Mouse (Mus musculus) limb, embryonic 10.5 days (tissue): ENCODE data around the gene Tmem25. TPM values are rescaled to one million over a fixed set of nuclear protein-coding genes. Genes with fewer than 3 reads are reported as not detected.

Source experiments
- DNase-seq: peaks from one replicate; pipeline ENCODE4 v3.0.0-alpha.2; 2017; ENCODE audit warnings: low spot score
- H3K27ac ChIP-seq: fragments of 300-500 bp; sonication (generic); 2 replicates; pipeline ENCODE4 v1.5.1; 2016; ENCODE audit warnings: mild to moderate bottlenecking
- H3K27me3 ChIP-seq: fragments of 300-500 bp; sonication (generic); 2 replicates; pipeline ENCODE4 v1.6.1; 2016; ENCODE audit warnings: low read depth, mild to moderate bottlenecking; ENCODE audit not compliant: poor library complexity, severe bottlenecking
- H3K36me3 ChIP-seq: fragments of 300-500 bp; sonication (generic); 2 replicates; pipeline ENCODE4 v1.6.1; 2016; ENCODE audit warnings: mild to moderate bottlenecking, moderate library complexity
- H3K4me1 ChIP-seq: fragments of 300-500 bp; sonication (generic); 2 replicates; pipeline ENCODE4 v1.6.1; 2016
- H3K4me3 ChIP-seq: fragments of 300-500 bp; sonication (generic); 2 replicates; pipeline ENCODE4 v1.5.1; 2016; ENCODE audit warnings: mild to moderate bottlenecking, moderate library complexity
- H3K9me3 ChIP-seq: fragments of 300-500 bp; sonication (generic); replicated peaks from 2 replicates; pipeline ENCODE4 v1.6.1; 2016; ENCODE audit warnings: mild to moderate bottlenecking
- WGBS: fragments of 180-500 bp; shearing (Covaris S2); methylation state at CpG from one replicate; pipeline ENCODE4 v1.1.7; 2016; 5-methylcytosine and 5-hydroxymethylcytosine counted together
- polyA plus RNA-seq: library from polyadenylated mRNA; unstranded; fragments of >200 nt; fragmentation: Nextera tagmentation; extraction: Ambion mirVana; gene quantifications from 2 replicates; pipeline ENCODE4 v1.2.1, GENCODE M21; 2016

Gene Tmem25
- 1.3 and 1.9 TPM in 2 replicates for polyA plus RNA-seq

DNA sequence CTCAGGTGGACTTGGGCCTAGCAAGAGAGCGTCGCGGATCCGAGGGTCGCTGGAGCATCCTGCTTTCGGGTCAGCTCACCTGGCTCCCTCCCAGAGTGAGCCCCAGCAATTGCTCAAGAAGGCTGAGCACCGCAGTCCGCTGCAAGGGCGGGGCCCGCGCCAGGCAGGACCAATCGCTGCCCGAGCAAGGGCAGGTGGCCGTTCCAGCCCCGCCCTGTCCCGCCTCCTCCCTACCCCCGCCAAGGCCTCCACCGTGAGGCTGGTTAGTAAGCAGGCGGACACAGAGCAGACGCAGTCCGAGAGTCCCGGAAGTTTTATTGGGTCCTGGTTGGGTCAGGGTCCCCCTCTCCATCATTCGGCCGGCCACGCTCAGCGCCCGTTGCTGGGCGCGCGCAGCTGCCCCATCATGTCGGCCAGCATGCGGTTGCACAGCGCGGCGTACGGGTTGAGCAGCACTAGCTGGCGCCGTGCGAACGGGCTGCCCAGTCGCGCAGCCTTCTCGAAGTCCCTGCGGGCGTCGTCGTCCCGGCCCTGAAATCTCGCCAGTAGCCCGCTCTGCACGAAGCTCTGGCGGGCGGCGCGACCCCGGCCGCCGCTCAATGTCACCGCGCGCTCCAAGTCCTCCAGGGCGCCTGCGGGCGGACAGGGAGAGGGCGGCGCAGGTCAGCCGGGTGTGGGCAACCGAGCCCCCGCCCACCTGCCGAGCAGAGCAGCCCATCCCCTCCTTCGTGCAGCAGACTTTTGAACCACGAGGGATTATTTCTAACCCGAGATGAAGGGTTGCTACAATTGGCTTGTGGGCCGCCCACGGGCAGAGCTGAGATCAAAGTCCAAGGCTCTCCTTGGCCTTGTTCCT lies at the start of gene Tmem25:
Tmem25 (minus strand) TSS at position 206 of the 856 bp plus-strand sequence.
- no peaks in the 10 kb centered on the region for H3K36me3 ChIP-seq
- H3K27ac ChIP-seq, result peak within 1 kb of the TSS; percentile 83
- no peaks in the 10 kb centered on the region for H3K9me3 ChIP-seq
- H3K4me3 ChIP-seq, result peak within 1 kb of the TSS; percentile 76
- peaks cover 52% of the 10 kb centered on the region for H3K27me3 ChIP-seq
- DNase-seq, result peak; percentile 88
- under 1% methylated on average over 69 of the region's 75 CpGs for WGBS
- H3K4me1 ChIP-seq, result peaks cover 22% of the 10 kb centered on the region

GRCm38 (mm10) chr9:44847446-44847845 lies 48.3 kb upstream of the Tmem25 start:
- peaks cover 97% of the 10 kb centered on the region for H3K36me3 ChIP-seq
- whole genome bisulfite sequencing, result 96% methylated on average over 6 of the region's 6 CpGs
- no peaks in the 10 kb centered on the region for H3K4me1 ChIP-seq
- no peaks in the 10 kb centered on the region for H3K9me3 ChIP-seq
- H3K27me3 ChIP-seq, result no peaks in the 10 kb centered on the region
- H3K4me3 ChIP-seq, result no peak overlapping the region
- no peak for DNase-seq
- H3K27ac ChIP-seq, result no peak overlapping the region

- Histone ChIP-seq H3K9me3 (no peaks in the 10 kb centered on the region), H3K36me3 (peaks cover 98% of the 10 kb centered on the region), H3K4me1 (no peaks in the 10 kb centered on the region), H3K27ac (no peak overlapping the region), H3K27me3 (no peaks in the 10 kb centered on the region), H3K4me3 (no peak overlapping the region)
- WGBS, result 91% methylated on average over 10 of the region's 10 CpGs
- no peak for DNase-seq
These were observed 42.1 kb upstream of the Tmem25 start for GRCm38 (mm10) chr9:44841241-44841640.

DNA sequence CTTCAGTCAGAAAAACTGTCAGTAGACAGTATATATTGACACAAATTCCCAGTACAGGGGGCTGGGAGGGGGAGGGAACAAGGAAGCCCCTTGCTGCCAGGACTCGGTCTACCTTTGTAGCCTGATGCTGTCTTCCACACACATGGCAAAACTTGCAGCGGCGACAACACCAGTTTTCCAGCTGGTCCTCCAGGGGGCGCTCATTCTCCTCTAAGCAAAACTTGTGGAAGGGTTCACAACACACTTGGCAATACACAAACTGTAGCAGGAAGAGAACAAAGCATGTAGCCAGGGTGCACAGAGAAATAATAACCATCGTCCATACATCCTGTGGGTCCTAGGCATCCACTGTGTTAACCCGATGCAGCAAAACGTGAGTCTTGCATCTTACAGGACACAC lies 37.3 kb upstream of the Tmem25 start:
- H3K4me1 ChIP-seq, result no peaks in the 10 kb centered on the region
- H3K4me3 ChIP-seq, result no peak overlapping the region
- H3K9me3 ChIP-seq, result no peaks in the 10 kb centered on the region
- H3K36me3 ChIP-seq, result peaks cover 97% of the 10 kb centered on the region
- H3K27ac ChIP-seq, result no peak overlapping the region
- H3K27me3 ChIP-seq, result no peaks in the 10 kb centered on the region
- DNase-seq, result peak; percentile 84
- WGBS, result 61% methylated on average over 7 of the region's 7 CpGs

GRCm38 (mm10) chr9:44832356-44832755 lies 33.2 kb upstream of the Tmem25 start:
- peaks cover 99% of the 10 kb centered on the region for H3K36me3 ChIP-seq
- H3K27me3 ChIP-seq, result no peaks in the 10 kb centered on the region
- H3K4me1 ChIP-seq, result no peaks in the 10 kb centered on the region
- 96% methylated on average over 4 of the region's 4 CpGs for WGBS
- H3K27ac ChIP-seq, result no peak overlapping the region
- no peak for DNase-seq
- H3K4me3 ChIP-seq, result no peak overlapping the region
- H3K9me3 ChIP-seq, result no peaks in the 10 kb centered on the region

DNA sequence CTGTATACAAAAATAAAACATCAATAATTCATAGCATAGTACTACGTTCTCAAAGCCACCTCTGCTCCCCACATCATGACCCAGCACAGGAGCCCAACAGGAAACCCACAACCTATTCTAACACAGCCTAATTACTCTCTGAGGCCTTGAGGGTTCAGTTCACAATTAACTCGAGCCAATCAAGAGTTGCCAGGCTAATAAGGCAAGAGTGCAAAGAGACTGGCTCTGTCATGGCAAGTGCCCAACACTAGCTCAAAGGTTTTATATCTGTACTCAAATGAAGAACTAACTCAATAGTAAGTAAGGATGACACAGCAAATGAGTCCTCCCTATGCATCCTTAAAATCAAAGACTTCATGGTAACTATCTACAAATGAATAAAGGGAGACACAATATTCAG lies 31.4 kb upstream of the Tmem25 start:
- H3K36me3 ChIP-seq, result peaks cover 99% of the 10 kb centered on the region
- H3K4me1 ChIP-seq, result no peaks in the 10 kb centered on the region
- H3K4me3 ChIP-seq, result no peak overlapping the region
- no peak for DNase-seq
- H3K27ac ChIP-seq, result no peak overlapping the region
- H3K9me3 ChIP-seq, result no peaks in the 10 kb centered on the region
- no peaks in the 10 kb centered on the region for H3K27me3 ChIP-seq
- WGBS, result 88% methylated on average over 2 of the region's 2 CpGs

DNA sequence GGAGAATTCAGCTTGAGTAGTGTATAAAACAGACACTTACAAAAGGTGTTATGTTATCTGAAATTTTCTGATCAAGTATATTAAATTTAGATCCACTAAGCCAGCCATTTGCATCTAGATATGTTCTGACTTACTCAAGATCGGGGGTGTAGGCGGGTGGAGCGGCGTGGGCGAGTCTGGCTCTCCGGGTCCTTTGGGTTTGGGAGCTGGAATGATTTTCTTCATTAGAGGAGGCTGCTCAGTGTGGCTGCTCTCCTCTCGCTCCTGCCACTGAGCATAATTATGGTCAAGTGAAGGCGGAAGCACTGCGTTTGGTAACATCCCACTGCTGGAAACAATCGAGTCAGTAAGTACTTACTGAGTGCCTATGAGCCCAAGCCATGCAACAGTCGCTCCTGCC lies 29.8 kb upstream of the Tmem25 start:
- H3K4me3 ChIP-seq, result no peak overlapping the region
- H3K36me3 ChIP-seq, result peaks cover 99% of the 10 kb centered on the region
- H3K27ac ChIP-seq, result no peak overlapping the region
- no peaks in the 10 kb centered on the region for H3K4me1 ChIP-seq
- no peaks in the 10 kb centered on the region for H3K27me3 ChIP-seq
- H3K9me3 ChIP-seq, result no peaks in the 10 kb centered on the region
- no peak for DNase-seq
- WGBS, result 97% methylated on average over 11 of the region's 11 CpGs

GRCm38 (mm10) chr9:44826660-44827059 lies 27.6 kb upstream of the Tmem25 start:
- no peak for DNase-seq
- WGBS, result 71% methylated on average over 7 of the region's 7 CpGs
- H3K36me3 ChIP-seq, result peaks cover 99% of the 10 kb centered on the region
- no peaks in the 10 kb centered on the region for H3K27me3 ChIP-seq
- no peaks in the 10 kb centered on the region for H3K4me1 ChIP-seq
- no peak overlapping the region for H3K4me3 ChIP-seq
- no peaks in the 10 kb centered on the region for H3K9me3 ChIP-seq
- no peak overlapping the region for H3K27ac ChIP-seq

DNA sequence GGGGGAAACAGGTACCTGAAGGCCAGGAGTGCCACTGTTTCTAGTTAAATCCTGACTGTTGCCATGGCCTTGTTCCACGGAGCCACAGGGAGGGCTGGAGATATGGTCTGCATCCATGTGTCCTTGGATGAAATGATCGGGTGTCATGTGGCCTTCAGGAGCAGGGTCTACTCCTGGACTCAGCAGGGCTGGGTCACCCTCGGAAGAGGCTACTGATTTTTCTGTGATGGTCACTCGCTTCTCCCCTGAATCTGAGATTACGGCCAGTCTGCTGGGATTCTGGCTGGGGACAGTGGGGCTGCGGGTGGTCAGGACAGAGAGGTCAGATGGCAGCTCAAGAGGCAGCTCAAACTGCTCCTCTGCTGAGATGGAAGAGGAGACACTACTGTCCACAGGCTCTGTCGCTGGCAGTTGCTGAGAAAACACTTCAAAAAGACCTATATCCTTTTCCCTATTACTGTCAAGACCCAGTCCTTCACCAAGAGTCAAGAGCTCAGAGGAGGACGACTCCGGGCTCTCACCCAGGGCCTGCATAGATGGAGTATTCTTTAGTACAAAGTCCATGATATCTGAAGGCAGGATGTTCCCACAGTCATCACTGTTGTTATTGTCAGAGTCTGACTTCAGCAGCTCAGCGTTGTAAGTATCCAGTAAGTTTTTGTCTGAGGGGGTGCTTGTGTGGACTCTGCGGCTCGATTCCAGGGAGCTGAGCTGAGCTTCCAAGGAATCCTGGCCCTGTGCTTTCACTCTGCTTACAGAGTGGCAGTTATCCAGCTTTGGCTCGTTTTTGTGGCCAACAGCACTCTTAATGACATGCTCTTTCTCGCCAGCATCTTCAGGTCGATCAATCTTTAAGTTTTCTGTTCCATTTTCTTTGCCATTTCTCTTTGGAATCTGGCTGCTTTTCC lies 21.1 kb upstream of the Tmem25 start:
- Histone ChIP-seq H3K36me3 (peaks cover 100% of the 10 kb centered on the region), H3K4me1 (no peaks in the 10 kb centered on the region), H3K4me3 (no peak overlapping the region), H3K27me3 (no peaks in the 10 kb centered on the region), H3K27ac (no peak overlapping the region), H3K9me3 (no peaks in the 10 kb centered on the region)
- no peak for DNase-seq
- 94% methylated on average over 15 of the region's 15 CpGs for WGBS

DNA sequence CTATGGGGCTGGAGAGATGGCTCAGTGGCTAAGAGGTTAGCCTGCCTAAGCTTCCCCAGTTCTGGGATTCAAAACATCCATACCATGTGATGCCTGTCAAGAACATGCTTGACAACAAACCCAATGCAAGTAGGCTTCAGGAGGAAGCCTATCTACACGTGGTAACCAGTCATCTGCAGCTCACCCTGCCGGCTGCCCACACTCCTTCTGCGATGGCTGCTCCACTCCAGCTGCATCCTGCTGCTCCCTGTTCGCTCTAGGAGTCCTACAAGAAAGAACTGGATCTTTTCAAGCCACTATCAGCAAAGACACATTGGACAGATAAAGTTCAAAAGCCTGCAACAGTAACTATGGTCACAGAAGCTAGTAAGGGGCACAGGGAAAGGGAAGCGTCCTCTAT lies 18.4 kb upstream of the Tmem25 start:
- no peaks in the 10 kb centered on the region for H3K4me1 ChIP-seq
- 92% methylated on average over 5 of the region's 5 CpGs for WGBS
- DNase-seq, result no peak
- H3K27ac ChIP-seq, result no peak overlapping the region
- H3K9me3 ChIP-seq, result no peaks in the 10 kb centered on the region
- no peak overlapping the region for H3K4me3 ChIP-seq
- H3K36me3 ChIP-seq, result peaks cover 100% of the 10 kb centered on the region
- no peaks in the 10 kb centered on the region for H3K27me3 ChIP-seq

GRCm38 (mm10) chr9:44814179-44814578 lies 15.1 kb upstream of the Tmem25 start:
- Histone ChIP-seq H3K36me3 (peaks cover 99% of the 10 kb centered on the region), H3K27me3 (no peaks in the 10 kb centered on the region)

DNA sequence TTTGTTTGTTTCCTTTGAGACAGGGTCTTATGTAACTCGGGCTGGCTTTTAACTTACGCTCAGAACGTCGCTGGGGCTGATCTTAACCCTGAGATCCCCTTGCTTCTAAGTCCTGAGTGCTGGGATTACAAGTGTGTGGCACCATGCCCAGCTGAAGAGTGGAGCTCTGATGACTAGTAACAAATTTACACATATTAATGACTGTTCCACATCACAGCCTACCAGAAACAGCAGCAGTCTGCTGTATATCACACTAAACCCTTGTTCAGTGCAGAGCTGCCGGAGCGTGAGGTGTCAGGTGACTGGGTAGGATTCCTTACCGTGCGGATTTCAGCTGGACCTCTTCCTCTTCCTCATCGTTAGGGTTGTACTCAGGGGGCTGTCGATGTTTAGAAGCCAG lies 11.2 kb upstream of the Tmem25 start:
- Histone ChIP-seq H3K27me3 (no peaks in the 10 kb centered on the region), H3K27ac (no peak overlapping the region), H3K4me1 (no peaks in the 10 kb centered on the region), H3K9me3 (no peaks in the 10 kb centered on the region), H3K36me3 (peaks cover 99% of the 10 kb centered on the region), H3K4me3 (no peak overlapping the region)
- DNase-seq, result no peak
- 93% methylated on average over 10 of the region's 10 CpGs for WGBS

More at GRCm38 (mm10) chr9:44814179-44814578, 15.1 kb upstream of the Tmem25 start:
- H3K9me3 ChIP-seq, result no peaks in the 10 kb centered on the region
- no peaks in the 10 kb centered on the region for H3K4me1 ChIP-seq
- H3K4me3 ChIP-seq, result no peak overlapping the region
- WGBS, result 93% methylated on average over 8 of the region's 8 CpGs
- DNase-seq, result no peak
- no peak overlapping the region for H3K27ac ChIP-seq

- Histone ChIP-seq H3K4me3 (no peak overlapping the region), H3K27ac (no peak overlapping the region), H3K36me3 (peaks cover 82% of the 10 kb centered on the region), H3K4me1 (no peaks in the 10 kb centered on the region), H3K27me3 (no peaks in the 10 kb centered on the region), H3K9me3 (no peaks in the 10 kb centered on the region)
- no peak for DNase-seq
- 97% methylated on average over 10 of the region's 10 CpGs for WGBS
These were observed 8.7 kb upstream of the Tmem25 start for GRCm38 (mm10) chr9:44807778-44808177.
